Mouse (Mus musculus) lung, adult 2 months (tissue): ENCODE data around the gene Ddi2.

Source experiments
- CTCF ChIP-seq: fragments of 200-500 bp; IDR thresholded peaks from 2 replicates; pipeline ENCODE4 v1.5.1; 2011; ENCODE audit warnings: mild to moderate bottlenecking, low read length, control low read depth; ENCODE audit not compliant: insufficient read depth
- POLR2A ChIP-seq: fragments of 200-500 bp; IDR thresholded peaks from 2 replicates; pipeline ENCODE4 v1.6.1; 2011; ENCODE audit warnings: low read depth, mild to moderate bottlenecking, control low read depth, low read length, borderline replicate concordance; ENCODE audit errors: extremely low read depth

DNA sequence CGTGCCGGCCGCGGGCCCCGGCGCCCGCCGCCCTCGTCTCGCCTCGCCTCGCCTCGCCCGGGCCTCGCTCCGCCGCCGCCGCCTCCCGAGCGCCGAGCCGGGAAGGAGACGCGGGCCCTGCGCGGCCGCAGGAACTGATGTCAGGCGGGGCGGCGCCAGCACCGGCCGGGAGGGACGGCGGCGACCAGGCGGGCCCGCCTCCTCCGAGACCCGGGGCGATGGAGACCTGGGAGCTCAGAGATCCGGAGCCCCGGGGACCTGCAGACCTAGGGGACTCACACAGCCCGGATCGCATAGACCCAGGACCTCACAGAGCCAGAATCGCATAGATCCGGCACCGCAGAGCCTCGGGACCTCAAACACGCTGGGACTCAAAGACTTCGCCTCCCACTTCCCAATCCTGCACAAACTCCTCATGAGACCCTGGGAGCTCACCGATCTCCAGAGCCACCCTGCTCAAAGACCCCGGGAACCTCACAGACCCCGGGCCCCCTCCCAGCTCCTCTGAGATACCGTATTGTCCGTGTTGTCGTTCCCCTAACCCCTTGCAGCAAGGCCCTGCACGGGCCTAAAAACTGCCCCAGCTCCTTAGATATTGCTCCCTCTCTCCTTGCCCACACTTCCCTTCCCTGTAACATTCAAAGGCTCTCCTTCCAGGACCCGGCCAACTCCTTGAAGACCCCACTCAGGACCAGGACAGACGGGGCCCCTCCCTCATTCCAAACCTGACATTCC lies 59.0 kb downstream of the Ddi2 start:
- TF ChIP-seq CTCF (no peak), POLR2A (peak; percentile 57; the same call in 1 of the 2 replicates)
